Mouse (Mus musculus): Measurements from ENCODE around the gene Pdia3. TPM values are rescaled to one million over a fixed set of nuclear protein-coding genes. Genes with fewer than 3 reads are reported as not detected.
A peak's percentile ranks its signal among the peaks of the same experiment; 100 is the strongest.
"Not testable (repeated sequence)": the region's sequence is repeated elsewhere in the genome, so short reads cannot be mapped to it uniquely, and the experiment has no call there.

The Pdia3 gene
- total RNA-seq, 2 experiments from 2014 or later = 170 to 193 TPM

- peak overlapping the region; percentile 70 for H3K4me3 ChIP-seq
- peak; percentile 29; the same call in 1 of the 2 replicates for TF ChIP-seq CTCF (conservative IDR thresholded peaks at IDR 0.05)
- H3K27ac ChIP-seq = peak overlapping the region; percentile 80
- DNase-seq (ENCODE audit: low spot score in 2 of 2) = no peak
These were observed 60.6 kb downstream of the Pdia3 start for GRCm38 (mm10) chr2:121474180-121474535.

- H3K4me3 ChIP-seq; DNase-seq (ENCODE audit: low spot score in 2 of 2); H3K27ac ChIP-seq: not testable (repeated sequence)
These were observed 61.7 kb downstream of the Pdia3 start for GRCm38 (mm10) chr2:121475306-121475705.

- no peak overlapping the region for H3K4me3 ChIP-seq
- no peak overlapping the region for H3K27ac ChIP-seq
- TF ChIP-seq CTCF (conservative IDR thresholded peaks at IDR 0.05) = no peak
These were observed 64.1 kb downstream of the Pdia3 start for GRCm38 (mm10) chr2:121477491-121478266.

GRCm38 (mm10) chr2:121480498-121480897, 66.9 kb downstream of the Pdia3 start:
- no peak overlapping the region for H3K27ac ChIP-seq
- H3K4me3 ChIP-seq = no peak overlapping the region
- no peak for DNase-seq (ENCODE audit: low spot score in 2 of 2)
- TF ChIP-seq CTCF (conservative IDR thresholded peaks at IDR 0.05) = peak; percentile 72

More at GRCm38 (mm10) chr2:121477491-121478266, 64.1 kb downstream of the Pdia3 start:
- DNase-seq (ENCODE audit: low spot score in 2 of 2) = no peak

- H3K27ac ChIP-seq; H3K4me3 ChIP-seq; DNase-seq (ENCODE audit: low spot score in 2 of 2): not testable (repeated sequence)
These were observed 67.3 kb downstream of the Pdia3 start for GRCm38 (mm10) chr2:121480916-121481315.

GRCm38 (mm10) chr2:121483576-121483975, 70.0 kb downstream of the Pdia3 start:
- DNase-seq (ENCODE audit: low spot score in 2 of 2) = no peak
- Histone ChIP-seq H3K27ac (no peak overlapping the region), H3K4me3 (no peak overlapping the region)
- TF ChIP-seq CTCF (conservative IDR thresholded peaks at IDR 0.05) = no peak

- H3K27ac ChIP-seq; DNase-seq (ENCODE audit: low spot score in 2 of 2); H3K4me3 ChIP-seq: not testable (repeated sequence)
These were observed 70.8 kb downstream of the Pdia3 start for GRCm38 (mm10) chr2:121484403-121484802.

Small RNA genes lying within 50 kb of the gene (microRNA-seq; reads per million reads assigned to microRNA genes)
- gene Gm22953 = 0 reads per million in 2 experiments

Other genes starting within 250 kb of the Pdia3 start
- 10 to 100 TPM; 39.0 to 42.3 TPM for gene Tubgcp4, start 243.1 kb upstream of the Pdia3 start, total RNA-seq (2021)
- 1 to 10 TPM; 5.0 to 6.6 TPM for gene Zscan29, start 242.7 kb upstream of the Pdia3 start, total RNA-seq (2021)
- 100 to 1,000 TPM; 148 to 162 TPM for gene Trp53bp1, start 142.4 kb upstream of the Pdia3 start, total RNA-seq (2021)
- 100 to 1,000 TPM; 622 to 629 TPM for gene Map1a, start 124.2 kb upstream of the Pdia3 start, total RNA-seq (2021)
- 100 to 1,000 TPM; 106 to 110 TPM for gene Ppip5k1, start 58.4 kb upstream of the Pdia3 start, total RNA-seq (2021)
- 100 to 1,000 TPM; 360 to 396 TPM for gene Ckmt1, start 56.1 kb upstream of the Pdia3 start, total RNA-seq (2021)
- gene Strc, start 26.6 kb upstream of the Pdia3 start, total RNA-seq (2021) = under 1 TPM; 0.46 to 0.69 TPM
- gene Catsper2, start within 50 bp of the Pdia3 start, total RNA-seq (2021) = 1 to 10 TPM; 5.3 TPM
- not detected for gene Ell3, start 30.5 kb downstream of the Pdia3 start, total RNA-seq (2021)
- gene Serf2, start 35.4 kb downstream of the Pdia3 start, total RNA-seq (2021) = 100 to 1,000 TPM; 146 to 155 TPM
- 10 to 100 TPM; 17.6 to 18.2 TPM for gene Hypk, start 39.5 kb downstream of the Pdia3 start, total RNA-seq (2021)
- gene Serinc4, start 43.0 kb downstream of the Pdia3 start, total RNA-seq (2021) = under 1 TPM; 0.47 to 0.82 TPM
- gene Mfap1b, start 60.3 kb downstream of the Pdia3 start, total RNA-seq (2021) = 10 to 100 TPM; 45.3 to 47.2 TPM
- 10 to 100 TPM; 31.4 to 34.0 TPM for gene Mfap1a, start 92.9 kb downstream of the Pdia3 start, total RNA-seq (2021)
- gene Wdr76, start 92.9 kb downstream of the Pdia3 start, total RNA-seq (2021) = 1 to 10 TPM; 2.6 to 2.8 TPM